Mouse (Mus musculus): ENCODE results near the gene Teddm2.

GRCm38 (mm10) chr1:153922571-153923021 lies 22.6 kb upstream of the Teddm2 start:
- TF ChIP-seq CTCF (conservative IDR thresholded peaks at IDR 0.05; ENCODE audit: insufficient read depth, insufficient read length, low read depth, low read length), result no peak
- TF ChIP-seq POLR2A (IDR thresholded peaks at IDR 0.05; ENCODE audit: low read depth, low read length), result no peak
